Mouse (Mus musculus): ENCODE data around the gene Lrrc31.
"Not testable (repeated sequence)": the region's sequence is repeated elsewhere in the genome, so short reads cannot be mapped to it uniquely, and the experiment has no call there.

Gene Lrrc31

DNA sequence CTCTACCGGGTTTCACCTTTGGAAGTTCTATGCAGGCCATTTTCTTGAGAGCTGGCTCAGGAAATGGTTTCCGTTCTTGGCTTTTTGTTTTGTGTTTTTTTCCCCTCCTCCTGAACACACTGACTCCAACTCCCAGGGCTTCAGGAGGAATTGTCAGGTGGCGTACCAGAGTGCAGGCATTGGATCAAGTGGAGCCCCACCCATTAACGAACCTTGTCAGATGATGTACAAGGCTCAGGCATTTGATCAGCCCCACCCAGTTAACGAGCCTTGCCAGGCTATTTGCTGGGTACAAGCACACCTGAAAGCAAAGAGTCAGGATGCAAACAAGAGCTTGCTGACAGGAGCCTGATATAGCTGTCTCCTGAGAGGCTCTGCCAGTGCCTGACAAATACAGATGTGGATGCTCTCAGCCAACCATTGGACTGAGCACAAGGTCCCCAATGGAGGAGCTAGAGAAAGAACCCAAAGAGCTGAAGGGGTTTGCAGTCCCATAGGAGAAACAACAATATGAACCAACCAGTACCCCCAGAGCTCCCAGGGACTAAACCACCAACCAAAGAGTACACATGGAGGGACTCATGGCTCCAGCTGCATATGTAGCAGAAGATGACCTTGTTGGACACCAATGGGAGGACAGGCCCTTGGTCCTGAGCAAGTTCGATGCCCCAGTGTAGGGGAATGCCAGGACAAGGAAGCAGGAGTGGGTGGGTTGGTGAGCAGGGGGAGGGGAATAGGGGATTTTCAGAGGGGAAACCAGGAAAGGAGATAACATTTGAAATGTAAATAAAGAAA is at the start of gene Lrrc31:
TSS of gene Lrrc31 (minus strand) at position 133 of the 795 bp plus-strand sequence.
- not testable (repeated sequence) for DNase-seq

DNA sequence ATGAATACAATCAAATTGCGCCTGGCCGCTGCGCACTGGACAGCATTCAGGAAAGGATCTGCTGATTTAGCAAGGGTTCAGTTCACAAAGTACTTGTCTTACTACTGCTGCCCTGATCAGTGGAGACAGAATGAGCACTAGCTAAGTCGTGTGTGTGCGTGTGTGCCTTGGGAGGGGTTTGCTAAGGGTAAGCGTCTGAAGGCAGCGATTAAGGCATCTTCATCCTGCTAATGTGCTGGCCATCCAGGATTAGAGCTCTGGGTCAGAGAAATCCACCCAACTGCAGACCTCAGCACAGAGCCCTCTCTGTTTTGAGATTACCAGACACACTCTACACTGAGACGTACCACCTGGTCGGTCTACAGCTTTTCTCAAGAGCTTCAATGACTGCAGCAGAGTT is 48.7 kb upstream of the Lrrc31 start:
- DNase-seq, result no peak

DNA sequence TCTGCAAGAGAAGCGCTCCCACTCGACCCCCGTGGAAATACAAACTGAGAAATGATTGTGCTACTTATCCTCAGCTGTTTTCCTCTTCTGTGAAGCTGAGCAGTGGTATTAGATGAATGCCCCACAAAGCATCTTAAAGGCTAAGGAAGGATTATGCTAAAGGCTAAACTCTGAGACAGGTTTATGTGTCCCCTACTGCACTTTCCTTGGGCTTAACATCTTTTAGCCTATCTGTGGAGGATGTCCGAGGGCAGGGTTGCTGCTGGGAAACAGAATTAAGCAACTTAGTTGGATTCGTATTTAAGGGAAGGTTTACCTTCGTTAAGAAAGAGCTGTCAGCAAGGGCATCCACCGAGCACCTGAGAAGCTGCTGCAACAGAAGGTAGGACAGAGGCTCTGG is 46.4 kb upstream of the Lrrc31 start, which contains the start of gene Samd7:
TSS of gene Samd7 (plus strand) at position 288 of the 400 bp plus-strand sequence.
- DNase-seq, result no peak

DNA sequence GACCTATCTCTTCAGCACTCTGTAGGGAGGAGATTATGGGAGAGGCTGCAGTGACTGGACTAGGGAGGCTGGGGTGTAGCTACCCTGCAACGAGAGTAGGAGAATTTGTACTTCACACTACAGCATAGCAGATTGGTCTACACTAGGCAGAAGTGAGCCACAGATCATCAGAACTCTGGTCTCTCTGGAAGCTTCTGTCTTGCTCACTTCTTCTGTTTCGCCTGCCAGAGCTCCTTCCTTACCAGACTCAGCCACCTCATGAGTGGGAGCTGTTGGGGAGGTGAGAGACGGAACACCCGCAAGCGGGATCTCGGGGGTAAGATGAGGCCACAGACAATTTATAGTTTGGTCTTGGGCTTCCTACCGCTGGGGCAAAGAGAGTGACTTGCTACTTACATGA is 43.2 kb upstream of the Lrrc31 start:
- no peak for DNase-seq

DNA sequence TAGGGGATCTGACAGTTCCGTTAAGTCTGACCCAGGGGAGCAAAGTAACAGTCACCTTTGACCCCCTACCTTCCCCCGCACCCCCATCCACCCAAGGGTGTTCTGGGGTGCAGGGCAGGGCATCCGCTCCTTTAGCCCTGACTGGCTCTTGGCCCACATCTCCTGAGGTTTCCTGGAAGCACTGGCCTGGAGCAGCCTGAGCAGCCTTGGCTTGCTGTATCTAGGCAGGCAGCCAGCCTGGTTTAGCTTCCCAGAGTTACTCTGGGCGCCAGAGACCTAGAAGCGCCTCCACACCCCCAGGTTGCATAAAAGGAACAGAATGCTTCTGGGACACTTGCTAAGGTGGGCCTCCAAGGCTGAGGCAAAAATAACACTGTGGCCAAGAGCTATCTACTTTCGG is 41.7 kb upstream of the Lrrc31 start:
- DNase-seq, result no peak

DNA sequence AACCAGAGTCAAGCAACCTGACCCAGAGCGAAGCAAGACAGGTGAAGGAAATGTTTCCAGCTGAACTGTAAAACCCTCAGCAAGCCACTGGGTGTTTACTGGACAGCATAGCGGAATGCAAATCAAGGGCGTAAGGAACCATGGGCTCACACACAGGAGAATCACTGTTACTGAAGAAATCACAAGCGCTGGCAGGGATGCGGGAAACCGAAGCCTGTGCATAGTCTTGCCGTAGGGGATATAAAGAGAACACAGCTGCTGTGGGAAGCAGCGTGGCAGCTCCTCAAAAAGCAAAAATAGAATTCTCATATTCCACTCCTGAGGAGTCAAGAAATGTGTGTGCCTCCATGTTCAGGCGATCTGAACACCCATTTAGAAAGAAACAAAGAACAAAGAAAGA is 37.2 kb upstream of the Lrrc31 start:
- no peak for DNase-seq

DNA sequence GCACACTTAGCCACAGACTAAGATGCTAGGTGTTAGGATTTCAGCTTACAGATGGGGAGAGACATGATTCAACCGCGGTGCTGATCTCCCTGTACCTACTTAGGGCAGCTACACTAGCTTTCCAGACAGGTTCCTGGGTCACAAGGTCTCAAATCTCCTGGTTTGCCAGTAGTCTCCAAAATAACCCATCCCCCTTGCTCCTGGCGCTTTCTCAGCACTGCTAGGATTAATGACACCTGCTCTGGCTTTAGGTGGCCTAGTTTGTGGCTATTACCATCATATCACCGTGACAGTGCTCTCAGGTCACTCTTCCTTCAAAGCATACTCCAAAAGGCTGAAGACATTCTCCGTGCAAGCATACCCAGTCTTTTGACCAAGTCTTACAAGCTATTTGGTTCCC is 29.4 kb upstream of the Lrrc31 start:
- DNase-seq, result no peak

DNA sequence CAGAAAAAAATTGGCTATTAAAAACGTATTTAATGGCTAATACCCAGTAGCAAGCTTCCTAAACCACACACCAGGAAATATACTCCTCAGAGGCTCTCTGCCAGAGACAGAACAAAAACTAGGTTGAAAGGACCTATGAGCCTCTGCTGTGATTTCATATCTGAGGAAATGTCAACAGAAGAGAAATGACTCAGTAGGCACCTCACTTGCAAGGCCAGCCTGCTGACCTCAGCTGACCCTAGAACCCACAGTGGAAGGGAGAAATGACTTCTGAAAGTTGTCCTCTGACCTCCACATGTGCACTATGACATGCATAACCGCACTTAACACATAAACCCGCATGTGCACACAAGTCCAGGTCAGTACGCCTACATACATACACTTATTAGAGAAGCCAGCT is 27.6 kb upstream of the Lrrc31 start:
- no peak for DNase-seq

DNA sequence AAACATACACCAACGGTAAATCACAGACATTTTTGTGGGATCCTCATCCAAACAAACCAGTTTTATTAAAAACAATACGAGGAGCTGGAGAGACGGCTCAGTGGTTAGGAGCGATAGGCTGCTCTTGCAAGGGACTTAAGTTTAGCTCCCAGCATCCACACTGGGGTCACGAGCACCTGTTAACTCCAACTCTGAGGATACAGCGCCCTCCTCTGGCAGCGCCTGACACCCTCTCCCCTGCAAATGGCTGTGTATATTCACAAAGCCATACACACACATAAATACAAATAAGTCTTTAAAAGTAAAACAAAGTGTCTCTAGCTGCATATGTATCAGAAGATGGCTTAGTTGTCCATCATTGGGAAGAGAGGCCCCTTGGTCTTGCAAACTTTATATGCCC is 25.9 kb upstream of the Lrrc31 start:
- no peak for DNase-seq

DNA sequence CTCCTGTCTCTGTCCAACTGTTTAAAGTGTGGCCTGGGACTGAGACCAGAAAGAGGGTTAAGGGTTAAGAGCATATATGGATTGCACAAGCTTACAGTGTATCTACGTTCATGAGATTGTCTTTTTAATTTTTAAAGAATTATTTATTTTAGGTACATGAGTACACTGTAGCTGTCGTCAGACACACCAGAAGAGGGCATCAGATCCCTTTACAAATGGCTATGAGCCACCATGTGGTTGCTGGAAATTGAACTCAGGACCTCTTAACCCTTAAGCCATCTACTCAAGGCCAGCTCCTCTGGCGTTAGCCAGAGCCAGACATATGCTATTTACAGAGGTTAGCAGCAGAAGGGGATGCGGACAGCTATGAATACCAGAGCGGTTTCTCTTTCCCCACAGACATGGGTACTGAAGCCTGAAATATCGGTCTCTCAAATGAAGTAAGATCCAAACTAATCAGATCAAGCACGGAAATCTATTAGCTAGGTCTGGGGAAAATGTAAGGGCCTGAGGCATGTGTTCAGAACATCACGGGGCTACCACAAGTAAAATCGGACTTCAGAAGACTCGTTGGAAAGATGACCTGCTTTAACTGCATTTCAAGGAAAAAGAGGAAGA is 25.3 kb upstream of the Lrrc31 start:
- DNase-seq, result no peak

DNA sequence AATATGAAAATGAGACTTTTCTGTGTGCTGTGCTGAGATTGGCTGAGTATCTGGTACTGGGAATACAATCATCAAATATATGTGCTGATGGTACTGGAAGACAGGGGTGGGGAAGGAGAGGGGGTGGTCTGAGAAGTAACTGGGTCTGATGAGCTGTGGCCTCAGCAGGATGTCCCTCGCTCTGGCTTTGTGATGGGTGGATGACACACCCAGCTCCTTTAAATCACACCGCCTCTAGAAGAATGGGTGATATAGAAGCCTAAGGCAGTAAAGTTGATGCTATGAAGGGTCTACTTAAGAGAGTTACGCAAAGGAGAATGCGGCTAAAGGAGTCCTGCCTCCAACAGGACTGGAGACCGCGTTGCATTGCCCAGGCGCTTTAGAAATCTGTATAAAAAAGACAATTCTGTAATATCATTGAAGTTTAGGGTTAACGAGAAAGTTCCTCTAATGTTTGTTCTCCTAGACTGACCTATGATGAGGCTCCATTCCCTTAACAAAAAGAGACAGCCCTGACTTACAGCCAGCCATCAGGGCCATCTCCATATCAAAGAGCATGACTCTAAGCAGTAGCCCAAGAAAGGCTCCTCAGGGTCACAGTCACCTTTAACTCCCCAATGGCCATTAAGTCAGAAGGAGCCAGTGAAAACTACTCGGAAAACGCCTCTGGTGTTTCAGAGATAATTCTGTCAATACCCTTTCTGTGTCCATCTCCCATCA is 24.6 kb upstream of the Lrrc31 start:
- DNase-seq, result no peak

DNA sequence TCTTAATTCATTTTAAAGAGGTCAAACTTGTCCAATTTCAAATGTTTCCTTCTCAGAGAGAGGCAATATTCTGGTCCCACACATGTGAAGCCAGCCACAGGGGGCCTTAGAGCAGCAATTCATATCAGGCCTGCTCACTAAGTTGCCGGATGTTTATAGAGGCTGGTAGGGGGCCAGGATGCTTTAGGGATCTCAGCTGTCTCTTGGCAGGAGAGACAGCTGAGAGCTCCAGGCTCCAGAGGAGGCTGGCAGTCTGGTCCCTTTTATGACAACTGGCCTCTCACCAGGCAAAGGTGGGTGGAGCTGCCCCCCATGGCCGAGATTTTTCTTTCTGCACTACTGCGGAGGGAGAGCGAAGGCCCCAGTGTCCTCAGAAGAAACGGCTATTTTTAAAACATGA is 23.5 kb upstream of the Lrrc31 start:
- DNase-seq, result no peak

DNA sequence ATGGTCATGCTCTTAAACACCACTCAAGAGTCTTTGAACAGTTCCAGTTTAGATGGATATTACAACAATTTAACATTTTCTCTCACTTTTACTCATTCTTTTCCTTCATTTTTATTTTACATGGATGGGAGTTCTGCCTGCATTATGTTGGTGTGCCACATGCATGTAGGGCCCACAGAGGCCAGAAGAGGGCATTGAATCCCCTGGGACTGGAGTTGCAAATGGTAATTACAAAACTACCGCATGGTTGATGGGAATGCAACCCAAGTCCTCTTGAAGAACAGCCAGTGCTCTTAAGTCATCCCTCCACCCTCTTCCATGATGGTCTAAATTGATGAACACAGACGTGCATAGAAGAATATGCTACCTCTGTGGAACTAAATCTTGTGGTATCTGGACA is 22.8 kb upstream of the Lrrc31 start:
- DNase-seq, result no peak

DNA sequence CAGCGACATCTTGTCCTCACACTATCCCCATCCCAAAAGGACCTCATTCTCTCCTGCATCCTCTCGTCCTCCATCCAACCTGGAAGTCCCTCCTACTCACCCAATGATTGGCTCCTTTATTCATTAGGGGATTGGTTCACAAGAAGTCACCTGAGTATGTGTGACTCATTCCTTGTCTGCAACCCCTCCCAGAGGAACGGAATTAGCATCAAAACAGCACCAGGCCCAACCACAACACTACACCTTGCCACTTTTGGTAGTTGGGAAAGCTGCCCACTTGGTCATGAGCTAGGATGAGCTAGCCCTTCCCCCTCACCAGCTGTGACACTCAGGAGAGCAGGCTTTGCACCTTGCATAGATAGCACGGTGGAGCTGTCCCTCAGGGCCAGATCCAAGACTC is 22.4 kb upstream of the Lrrc31 start:
- DNase-seq, result no peak

DNA sequence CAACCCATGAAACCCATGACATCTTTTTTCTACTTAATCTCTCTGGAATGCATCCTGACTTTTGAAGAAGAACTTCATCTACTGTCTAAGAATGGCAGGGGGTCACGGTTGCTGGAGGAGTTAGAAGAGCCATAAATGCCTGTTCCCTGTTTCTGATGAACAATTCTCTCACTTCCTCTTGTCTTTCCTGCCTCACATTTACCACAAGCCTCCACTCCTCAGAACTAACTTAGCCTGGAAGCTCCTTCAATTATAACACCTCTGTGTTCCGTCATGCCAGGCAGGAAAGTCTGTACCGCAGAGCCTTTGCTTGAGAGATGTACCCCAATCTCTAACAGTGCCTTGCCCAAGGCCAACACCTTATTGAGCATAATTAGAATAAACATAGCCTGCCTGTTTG is 19.0 kb upstream of the Lrrc31 start:
- DNase-seq, result no peak

DNA sequence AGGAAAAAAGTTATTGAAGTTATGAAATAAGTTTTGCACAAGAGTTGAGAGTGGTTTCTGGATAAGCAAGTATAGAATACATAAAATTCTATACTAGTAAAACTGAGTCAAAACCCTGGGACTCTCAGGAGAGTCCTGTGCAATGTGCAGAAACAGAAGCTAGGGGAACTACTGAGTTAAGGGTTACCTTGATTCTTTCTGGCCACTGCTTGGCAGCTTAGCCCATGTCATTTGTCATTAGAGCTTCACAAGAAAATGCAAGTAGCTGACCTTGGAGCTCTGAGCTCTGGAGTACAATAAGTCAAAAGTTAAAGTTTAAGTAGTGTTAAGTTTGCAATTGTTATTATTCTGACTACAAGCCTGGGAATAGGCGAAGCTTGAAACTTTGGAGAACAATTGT is 13.7 kb upstream of the Lrrc31 start:
- DNase-seq, result no peak

DNA sequence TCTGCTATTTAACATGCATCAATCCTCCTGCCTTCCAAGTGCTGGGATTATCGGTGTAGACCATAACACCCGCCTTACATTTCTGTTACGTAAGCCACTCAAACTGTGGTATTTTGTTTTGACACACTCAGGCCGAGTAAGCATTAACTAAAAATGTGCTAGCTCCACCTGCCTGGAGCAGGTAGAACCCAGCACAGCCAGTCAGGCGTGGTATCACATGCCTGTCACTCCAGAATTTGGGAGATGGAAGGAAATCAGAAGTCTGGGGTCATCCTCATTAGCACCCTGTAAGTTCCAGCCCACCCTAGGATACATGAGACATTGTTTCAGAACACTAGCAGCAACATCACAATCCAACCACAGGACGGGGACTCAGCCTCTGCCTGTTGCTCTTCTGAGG is 10.5 kb upstream of the Lrrc31 start:
- no peak for DNase-seq

DNA sequence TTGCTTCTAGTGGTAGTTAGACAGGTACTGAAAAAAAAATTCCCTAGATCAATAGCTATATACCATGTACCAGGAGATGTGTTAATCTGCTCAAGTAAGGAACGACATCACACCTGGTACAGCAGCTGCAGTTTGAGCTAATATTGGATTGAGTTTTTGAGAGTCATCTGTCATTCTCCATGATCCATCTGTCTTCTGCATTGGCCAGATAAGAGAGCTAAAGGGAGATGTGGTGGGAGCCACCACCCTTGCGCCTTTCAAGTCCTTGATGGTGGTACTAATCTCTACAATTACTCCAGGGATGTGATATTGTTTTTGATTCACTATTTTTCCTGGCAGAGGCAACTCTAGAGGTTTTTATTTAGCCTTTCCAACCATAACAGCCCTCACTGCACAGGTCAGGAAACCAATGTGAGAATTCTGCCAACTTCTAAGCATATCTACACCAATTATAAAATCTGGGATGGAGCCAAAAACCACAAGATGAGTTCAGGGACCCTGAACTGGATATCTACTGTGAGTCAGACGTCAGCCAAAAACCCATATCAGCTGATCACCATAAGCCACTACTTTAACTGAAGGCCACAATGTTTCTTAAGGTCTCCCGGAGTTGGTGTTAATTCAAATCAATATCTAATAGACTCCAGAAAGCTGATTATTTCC is 7.1 kb upstream of the Lrrc31 start:
- DNase-seq, result no peak

DNA sequence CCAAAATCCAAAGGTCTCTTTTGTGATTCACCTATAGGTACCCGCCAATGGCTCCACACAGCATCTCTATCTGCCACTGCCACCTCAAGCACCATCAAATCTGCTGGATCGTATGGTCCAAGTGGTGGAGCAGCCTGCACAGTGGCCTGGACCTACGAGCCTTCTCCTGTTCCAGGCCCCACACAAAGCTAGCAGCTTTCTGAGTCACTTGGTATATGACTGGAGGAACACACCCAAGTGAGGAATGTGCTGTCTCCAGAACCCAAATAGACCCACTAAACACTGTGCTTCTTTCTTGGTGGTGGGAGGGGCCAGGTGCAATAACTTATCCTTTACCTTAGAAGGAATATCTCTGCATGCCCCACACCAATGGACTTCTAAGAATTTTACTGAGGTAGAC is 6.3 kb upstream of the Lrrc31 start:
- no peak for DNase-seq

DNA sequence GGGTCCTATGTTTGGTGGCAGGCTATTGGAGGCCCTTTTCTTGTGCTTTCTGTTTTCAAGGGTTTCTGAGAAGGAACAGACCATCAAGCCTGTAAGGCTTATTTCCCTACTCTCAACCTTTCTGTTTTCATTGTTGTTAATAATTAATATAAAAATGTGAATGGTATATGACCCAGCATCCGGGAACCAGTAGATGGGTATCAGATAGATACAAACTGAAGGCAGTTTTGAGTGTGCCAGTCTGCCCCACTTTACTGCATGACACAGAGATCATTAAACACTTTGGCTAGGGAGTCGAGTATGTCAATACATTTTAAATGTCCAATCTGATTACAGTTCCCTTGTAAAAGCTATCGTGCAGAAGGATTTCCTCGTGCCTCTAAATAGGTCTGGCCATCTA is 1.8 kb downstream of the Lrrc31 start:
- DNase-seq, result no peak

DNA sequence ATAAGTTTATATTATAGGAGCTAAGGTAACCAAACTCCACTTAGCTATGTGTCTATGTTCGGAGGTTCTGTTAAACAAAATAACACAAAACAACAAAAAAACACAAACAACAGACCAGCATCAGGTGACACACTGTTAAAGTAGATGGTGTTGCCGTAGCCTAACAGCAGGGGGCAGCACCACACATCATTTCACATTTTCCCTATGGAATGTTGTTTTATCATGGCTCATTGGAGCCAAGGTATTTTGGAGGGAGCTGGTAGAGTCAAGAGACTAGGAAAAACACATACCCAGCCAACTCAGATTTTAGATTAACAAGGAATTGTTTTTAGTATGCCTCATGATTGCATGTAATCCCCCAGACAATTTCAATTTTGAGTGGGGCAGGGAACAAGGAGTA is 3.3 kb downstream of the Lrrc31 start:
- DNase-seq, result peak; percentile 27

DNA sequence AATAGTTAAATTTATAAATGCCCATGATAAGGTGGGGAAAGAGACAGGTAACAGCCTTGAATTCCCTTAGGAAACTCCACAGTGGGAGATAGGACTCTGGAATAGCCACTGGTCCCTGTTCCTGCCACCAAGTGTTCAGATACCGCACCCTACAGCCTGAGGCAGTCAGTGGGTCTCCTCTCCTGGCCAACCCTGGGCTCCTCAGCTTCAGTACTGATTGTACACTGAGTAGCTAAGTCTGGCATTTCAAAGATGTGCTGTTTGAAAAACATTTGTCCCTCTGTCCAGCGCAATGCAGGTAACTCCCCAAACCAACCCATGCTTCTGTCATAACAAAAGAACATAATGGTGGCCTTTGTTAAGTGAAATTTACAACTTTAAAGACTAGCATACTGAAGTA is 4.0 kb downstream of the Lrrc31 start:
- no peak for DNase-seq

DNA sequence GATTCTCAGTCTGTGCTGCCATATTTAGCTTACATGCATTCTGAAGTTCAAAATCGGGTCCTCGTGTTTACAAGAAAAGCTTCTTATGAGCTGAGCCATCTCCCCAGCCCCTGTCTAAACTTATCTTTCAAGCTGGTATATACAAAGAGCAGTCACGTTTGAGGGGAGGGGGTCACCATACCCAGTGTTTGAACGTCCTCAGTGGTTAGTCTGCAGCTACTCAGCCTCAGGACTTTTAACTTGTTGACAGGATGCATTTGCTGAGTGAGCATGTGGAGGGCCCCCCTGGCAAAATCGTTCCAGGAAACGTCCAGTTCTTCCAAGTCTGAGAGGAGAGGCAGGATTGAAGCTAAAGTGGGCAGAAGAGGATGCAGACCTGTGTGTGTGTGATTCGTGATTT is 8.7 kb downstream of the Lrrc31 start:
- DNase-seq, result no peak

DNA sequence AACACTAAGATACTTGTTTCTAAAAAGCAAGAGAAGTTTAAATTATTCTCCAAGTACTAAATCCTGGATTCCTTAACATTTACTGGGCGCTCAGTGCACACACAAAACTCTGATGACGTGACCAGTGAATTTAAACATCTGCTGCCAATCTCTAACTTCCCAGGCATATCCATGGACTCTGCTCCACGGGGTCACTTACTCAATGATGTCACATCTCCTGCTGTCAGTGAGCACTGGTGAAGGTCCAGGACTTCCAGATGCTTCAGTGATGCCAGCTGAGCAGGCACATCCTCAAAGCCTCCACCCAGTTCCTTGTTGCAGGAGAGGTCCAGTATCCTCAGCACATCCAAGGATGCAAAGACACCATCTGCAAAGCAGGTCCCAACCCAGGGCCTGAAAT is 12.4 kb downstream of the Lrrc31 start:
- no peak for DNase-seq
